Mouse (Mus musculus): ENCODE measurements around the gene Bicra. TPM values are rescaled to one million over a fixed set of nuclear protein-coding genes. Genes with fewer than 3 reads are reported as not detected.

The Bicra gene
- polyA plus RNA-seq, 1 experiment from 2014 or later: 9.6 TPM

GRCm38 (mm10) chr7:15974712-15975111, 73.0 kb downstream of the Bicra start:
- Histone ChIP-seq H3K9me3 (ENCODE audit: control insufficient read depth, low read length) (no peaks in the 10 kb centered on the region), H3K27ac (ENCODE audit: low read depth, low read length) (no peak overlapping the region), H3K4me2 (ENCODE audit: low read depth, low read length) (no peak overlapping the region), H3K4me1 (ENCODE audit: control insufficient read depth, insufficient read depth, low read length) (no peaks in the 10 kb centered on the region), H3K4me3 (ENCODE audit: low read depth, low read length) (no peak overlapping the region), H3K9ac (replicated peaks; ENCODE audit: low read depth, low read length) (no peak overlapping the region), H3K36me3 (ENCODE audit: control insufficient read depth, insufficient read depth, low read length) (peaks cover 21% of the 10 kb centered on the region), H3K27me3 (ENCODE audit: control insufficient read depth, insufficient read depth, low read length) (no peaks in the 10 kb centered on the region)
- 65% methylated on average over 5 of the region's 5 CpGs for WGBS
- no peak for ATAC-seq (ENCODE audit: low read depth)

GRCm38 (mm10) chr7:15972247-15972646, 75.5 kb downstream of the Bicra start:
- ATAC-seq (ENCODE audit: low read depth): no peak
- no peak overlapping the region for H3K4me2 ChIP-seq (ENCODE audit: low read depth, low read length)
- H3K27me3 ChIP-seq (ENCODE audit: control insufficient read depth, insufficient read depth, low read length): no peaks in the 10 kb centered on the region
- H3K36me3 ChIP-seq (ENCODE audit: control insufficient read depth, insufficient read depth, low read length): peaks cover 21% of the 10 kb centered on the region
- no peak overlapping the region for H3K4me3 ChIP-seq (ENCODE audit: low read depth, low read length)
- no peaks in the 10 kb centered on the region for H3K9me3 ChIP-seq (ENCODE audit: control insufficient read depth, low read length)
- no peak overlapping the region for H3K9ac ChIP-seq (replicated peaks; ENCODE audit: low read depth, low read length)
- 55% methylated on average over 25 of the region's 25 CpGs for WGBS
- H3K27ac ChIP-seq (ENCODE audit: low read depth, low read length): no peak overlapping the region
- H3K4me1 ChIP-seq (ENCODE audit: control insufficient read depth, insufficient read depth, low read length): no peaks in the 10 kb centered on the region

DNA sequence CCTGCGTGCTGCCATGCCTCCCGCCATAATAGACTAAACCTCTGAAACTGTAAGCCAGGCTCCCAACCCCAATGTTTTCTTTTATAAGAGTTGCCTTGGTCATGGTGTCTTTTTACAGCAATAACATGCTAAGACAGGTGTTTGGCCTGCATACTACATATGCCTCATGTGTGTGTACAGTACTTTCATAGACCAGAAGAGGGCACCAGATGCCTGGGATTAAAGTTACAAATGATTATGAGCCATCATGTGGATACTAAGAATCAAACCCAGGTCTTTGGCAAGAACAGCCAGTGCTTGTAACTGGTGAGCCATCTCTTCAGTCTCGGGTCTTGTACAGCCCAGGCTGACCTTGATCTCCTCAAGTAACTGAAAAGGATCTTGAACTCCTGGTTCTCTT, 78.0 kb downstream of the Bicra start:
- H3K27ac ChIP-seq (ENCODE audit: low read depth, low read length): no peak overlapping the region
- ATAC-seq (ENCODE audit: low read depth): no peak
- H3K9ac ChIP-seq (replicated peaks; ENCODE audit: low read depth, low read length): no peak overlapping the region
- H3K9me3 ChIP-seq (ENCODE audit: control insufficient read depth, low read length): no peaks in the 10 kb centered on the region
- H3K27me3 ChIP-seq (ENCODE audit: control insufficient read depth, insufficient read depth, low read length): no peaks in the 10 kb centered on the region
- no peak overlapping the region for H3K4me2 ChIP-seq (ENCODE audit: low read depth, low read length)
- H3K4me3 ChIP-seq (ENCODE audit: low read depth, low read length): no peak overlapping the region
- 92% methylated on average over 3 of the region's 3 CpGs for WGBS
- H3K36me3 ChIP-seq (ENCODE audit: control insufficient read depth, insufficient read depth, low read length): peaks cover 18% of the 10 kb centered on the region
- no peaks in the 10 kb centered on the region for H3K4me1 ChIP-seq (ENCODE audit: control insufficient read depth, insufficient read depth, low read length)

GRCm38 (mm10) chr7:15968322-15968721, 79.4 kb downstream of the Bicra start:
- Histone ChIP-seq H3K27ac (ENCODE audit: low read depth, low read length) (no peak overlapping the region), H3K9ac (replicated peaks; ENCODE audit: low read depth, low read length) (no peak overlapping the region), H3K9me3 (ENCODE audit: control insufficient read depth, low read length) (no peaks in the 10 kb centered on the region), H3K4me2 (ENCODE audit: low read depth, low read length) (no peak overlapping the region), H3K4me3 (ENCODE audit: low read depth, low read length) (no peak overlapping the region), H3K36me3 (ENCODE audit: control insufficient read depth, insufficient read depth, low read length) (peaks cover 13% of the 10 kb centered on the region), H3K4me1 (ENCODE audit: control insufficient read depth, insufficient read depth, low read length) (no peaks in the 10 kb centered on the region), H3K27me3 (ENCODE audit: control insufficient read depth, insufficient read depth, low read length) (no peaks in the 10 kb centered on the region)
- WGBS: 92% methylated on average over 8 of the region's 8 CpGs
- ATAC-seq (ENCODE audit: low read depth): no peak

DNA sequence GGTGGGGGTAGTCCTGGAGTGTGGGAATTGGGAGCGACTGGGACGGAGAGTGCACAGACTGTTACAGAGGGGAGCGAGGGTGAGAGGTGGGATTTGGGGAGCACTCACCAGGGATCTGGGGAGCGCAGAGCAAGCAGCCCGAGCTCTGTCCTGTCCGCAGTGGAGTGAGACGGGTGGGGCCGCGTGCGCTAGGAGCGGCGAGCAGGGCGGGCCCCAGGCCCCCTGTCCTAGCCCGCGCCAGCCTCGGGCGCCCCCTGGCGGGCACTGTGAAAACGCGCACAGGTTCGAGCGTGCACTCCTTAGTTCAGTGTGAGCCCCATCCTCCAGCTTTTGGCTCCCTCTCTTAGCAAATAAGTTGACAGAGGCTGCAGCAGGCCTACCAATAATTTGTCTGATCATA, 80.4 kb downstream of the Bicra start, which contains the start of gene Ehd2:
Gene Ehd2, minus strand, starts transcription at position 256 of the 400 bp plus-strand sequence.
- Histone ChIP-seq H3K4me3 (ENCODE audit: low read depth, low read length) (0 out of 2 replicates have a peak within 1 kb of the TSS, but pooled peaks have one; percentile 12), H3K9ac (replicated peaks; ENCODE audit: low read depth, low read length) (no peak within 1 kb of the TSS), H3K4me2 (ENCODE audit: low read depth, low read length) (peak within 1 kb of the TSS; percentile 37), H3K36me3 (ENCODE audit: control insufficient read depth, insufficient read depth, low read length) (peaks cover 10% of the 10 kb centered on the region), H3K9me3 (ENCODE audit: control insufficient read depth, low read length) (no peaks in the 10 kb centered on the region), H3K27me3 (ENCODE audit: control insufficient read depth, insufficient read depth, low read length) (no peaks in the 10 kb centered on the region), H3K4me1 (ENCODE audit: control insufficient read depth, insufficient read depth, low read length) (no peaks in the 10 kb centered on the region), H3K27ac (ENCODE audit: low read depth, low read length) (no peak within 1 kb of the TSS)
- 1% methylated on average over 21 of the region's 22 CpGs for WGBS
- peak; percentile 78 for ATAC-seq (ENCODE audit: low read depth)

GRCm38 (mm10) chr7:15966489-15966888, 81.2 kb downstream of the Bicra start:
- Histone ChIP-seq H3K4me1 (ENCODE audit: control insufficient read depth, insufficient read depth, low read length) (no peaks in the 10 kb centered on the region), H3K9ac (replicated peaks; ENCODE audit: low read depth, low read length) (no peak overlapping the region), H3K36me3 (ENCODE audit: control insufficient read depth, insufficient read depth, low read length) (peaks cover 2% of the 10 kb centered on the region; the same call in 1 of the 2 replicates), H3K9me3 (ENCODE audit: control insufficient read depth, low read length) (no peaks in the 10 kb centered on the region), H3K27ac (ENCODE audit: low read depth, low read length) (no peak overlapping the region), H3K4me2 (ENCODE audit: low read depth, low read length) (no peak overlapping the region), H3K27me3 (ENCODE audit: control insufficient read depth, insufficient read depth, low read length) (no peaks in the 10 kb centered on the region), H3K4me3 (ENCODE audit: low read depth, low read length) (no peak overlapping the region)
- no peak for ATAC-seq (ENCODE audit: low read depth)
- WGBS: 74% methylated on average over 3 of the region's 3 CpGs

GRCm38 (mm10) chr7:15963798-15964652, 83.7 kb downstream of the Bicra start:
- no peaks in the 10 kb centered on the region for H3K27me3 ChIP-seq (ENCODE audit: control insufficient read depth, insufficient read depth, low read length)
- H3K36me3 ChIP-seq (ENCODE audit: control insufficient read depth, insufficient read depth, low read length): no peaks in the 10 kb centered on the region
- no peaks in the 10 kb centered on the region for H3K4me1 ChIP-seq (ENCODE audit: control insufficient read depth, insufficient read depth, low read length)
- ATAC-seq (ENCODE audit: low read depth): no peak
- H3K9ac ChIP-seq (replicated peaks; ENCODE audit: low read depth, low read length): no peak overlapping the region
- H3K27ac ChIP-seq (ENCODE audit: low read depth, low read length): no peak overlapping the region
- H3K4me3 ChIP-seq (ENCODE audit: low read depth, low read length): no peak overlapping the region
- no peak overlapping the region for H3K4me2 ChIP-seq (ENCODE audit: low read depth, low read length)
- no peaks in the 10 kb centered on the region for H3K9me3 ChIP-seq (ENCODE audit: control insufficient read depth, low read length)
- 84% methylated on average over 32 of the region's 32 CpGs for WGBS

GRCm38 (mm10) chr7:15962311-15963288, 85.1 kb downstream of the Bicra start:
- no peaks in the 10 kb centered on the region for H3K9me3 ChIP-seq (ENCODE audit: control insufficient read depth, low read length)
- H3K36me3 ChIP-seq (ENCODE audit: control insufficient read depth, insufficient read depth, low read length): no peaks in the 10 kb centered on the region
- H3K27ac ChIP-seq (ENCODE audit: low read depth, low read length): no peak overlapping the region
- peak; percentile 26; the same call in 1 of the 2 replicates for ATAC-seq (ENCODE audit: low read depth)
- H3K9ac ChIP-seq (replicated peaks; ENCODE audit: low read depth, low read length): no peak overlapping the region
- no peaks in the 10 kb centered on the region for H3K4me1 ChIP-seq (ENCODE audit: control insufficient read depth, insufficient read depth, low read length)
- 38% methylated on average over 12 of the region's 12 CpGs for WGBS
- no peak overlapping the region for H3K4me3 ChIP-seq (ENCODE audit: low read depth, low read length)
- no peaks in the 10 kb centered on the region for H3K27me3 ChIP-seq (ENCODE audit: control insufficient read depth, insufficient read depth, low read length)
- no peak overlapping the region for H3K4me2 ChIP-seq (ENCODE audit: low read depth, low read length)

Data from neural tube, embryonic 14.5 days (tissue).